In the genomic region with DNA sequence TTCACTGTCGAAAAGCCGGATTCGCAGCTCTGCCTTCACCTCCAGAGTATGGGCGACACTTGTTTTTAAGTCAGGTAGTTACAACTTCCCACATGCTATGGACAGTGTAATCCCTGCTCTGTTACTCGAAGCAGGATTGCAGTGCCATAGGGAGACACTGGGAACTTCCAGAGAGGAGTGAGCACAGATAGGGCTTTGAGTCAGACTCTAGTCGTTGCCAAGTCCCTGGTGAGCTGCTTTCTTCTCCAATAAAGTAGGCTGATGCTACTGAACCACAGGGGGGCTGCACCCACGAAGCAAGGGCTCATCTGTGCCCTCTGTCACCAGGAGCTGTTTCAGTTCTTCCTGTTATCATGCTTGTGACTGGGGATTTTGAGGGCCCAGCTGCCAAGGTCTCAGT, we compare ENCODE assay signal across 18 mouse cellular contexts.
"Had no signal": no experiment of that assay in that cellular context is flagged by ENCODE, and none has a peak within 500 bp of the region (broad histone marks: within the 10 kb centered on the region; RNA-seq: fewer than 3 reads in every experiment).

No protein-coding gene starts in this region.

- H3K9me3 ChIP-seq: kidney, embryonic 15.5 days; liver, embryonic 13.5 days; megakaryocyte, embryonic 14.5 days; midbrain, embryonic 10.5 days; midbrain, embryonic 13.5 days; neural tube, embryonic 13.5 days had no signal

- H3K4me2 ChIP-seq: kidney, embryonic 15.5 days; liver, embryonic 13.5 days; midbrain, embryonic 13.5 days; neural tube, embryonic 13.5 days had no signal

- DNase-seq: kidney, adult 11 months; kidney, adult 8-10 months; kidney, postnatal 10 days; kidney, postnatal 36 days; liver, embryonic 13.5 days; lung, adult 2 months; lung, postnatal 14 days; retina, postnatal 1 day; right cerebral cortex, postnatal 25 days; thymus, postnatal 25 days had no signal

- ATAC-seq: midbrain, embryonic 13.5 days; midbrain, embryonic 16.5 days had no signal

- H3K9ac ChIP-seq: kidney, embryonic 15.5 days; liver, embryonic 13.5 days; midbrain, embryonic 13.5 days; neural tube, embryonic 13.5 days had no signal

- H3K27me3 ChIP-seq: kidney, embryonic 15.5 days; liver, embryonic 13.5 days; megakaryocyte, embryonic 14.5 days; midbrain, embryonic 13.5 days; neural tube, embryonic 13.5 days had no signal

- H3K27ac ChIP-seq: kidney, embryonic 15.5 days; liver, embryonic 13.5 days; midbrain, embryonic 10.5 days; midbrain, embryonic 13.5 days; neural tube, embryonic 13.5 days; stomach, postnatal 0 days had no signal

- H3K4me1 ChIP-seq: kidney, embryonic 15.5 days; liver, embryonic 13.5 days; megakaryocyte, embryonic 14.5 days; midbrain, embryonic 10.5 days; midbrain, embryonic 13.5 days; neural tube, embryonic 13.5 days had no signal

- H3K4me3 ChIP-seq: kidney, embryonic 15.5 days; liver, embryonic 13.5 days; megakaryocyte, embryonic 14.5 days; midbrain, embryonic 10.5 days; midbrain, embryonic 13.5 days; myocyte; neural tube, embryonic 13.5 days had no signal
